Mouse (Mus musculus): ENCODE results near the gene Ets1. TPM values are rescaled to one million over a fixed set of nuclear protein-coding genes. Genes with fewer than 3 reads are reported as not detected.

Ets1 gene
- polyA plus RNA-seq (2017; shearing (Covaris generic)): 1,798 TPM

GRCm38 (mm10) chr9:32635627-32636385, at the start of gene Ets1:
TSS of gene Ets1 (plus strand) at chr9:32636221.

Other genes starting within 250 kb of the Ets1 start
- 106 TPM for gene Fli1, start 93.4 kb upstream of the Ets1 start, polyA plus RNA-seq (2017; shearing (Covaris generic))